Mouse (Mus musculus): ENCODE results near the gene Cilp2. TPM values are rescaled to one million over a fixed set of nuclear protein-coding genes. Genes with fewer than 3 reads are reported as not detected.

Cilp2 gene
- polyA plus RNA-seq, 1 experiment from 2014 or later = 0.59 TPM

DNA sequence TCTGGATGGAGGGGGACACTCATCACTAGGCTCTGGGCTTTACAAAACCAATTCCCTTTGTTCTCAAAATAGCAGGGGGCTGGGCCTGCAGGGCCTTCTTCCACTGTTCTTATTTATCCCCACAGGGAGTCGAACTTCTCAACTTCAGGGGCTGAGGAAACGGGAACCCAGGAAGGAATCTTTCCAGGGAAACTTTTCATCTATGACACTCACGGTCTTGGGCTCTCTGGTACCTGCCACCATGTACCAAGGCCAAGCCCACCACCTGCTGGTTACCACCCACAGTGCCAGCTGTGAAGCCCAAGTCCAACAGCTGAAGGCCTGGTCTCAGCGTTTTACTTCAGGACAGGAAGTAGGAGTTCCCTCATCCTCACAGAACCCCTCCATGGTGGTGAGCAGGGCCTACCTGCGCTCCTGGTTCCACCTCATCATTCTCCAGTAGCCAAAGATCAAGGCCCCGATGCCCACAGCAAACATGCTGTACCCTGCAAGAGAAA, 7.4 kb upstream of the Cilp2 start:
- WGBS = 63% methylated on average over 6 of the region's 6 CpGs
- Histone ChIP-seq H3K36me3 (ENCODE audit: control insufficient read depth, insufficient read depth, low read length) (no peaks in the 10 kb centered on the region), H3K9ac (ENCODE audit: low read length) (no peak overlapping the region), H3K4me1 (ENCODE audit: control insufficient read depth, insufficient read depth, low read length) (peaks cover 8% of the 10 kb centered on the region), H3K27me3 (ENCODE audit: control insufficient read depth, insufficient read depth, low read length) (peaks cover 10% of the 10 kb centered on the region), H3K9me3 (replicated peaks; ENCODE audit: control insufficient read depth, low read length) (no peaks in the 10 kb centered on the region), H3K4me2 (ENCODE audit: low read depth, low read length) (no peak overlapping the region), H3K4me3 (replicated peaks; ENCODE audit: low read length) (no peak overlapping the region), H3K27ac (ENCODE audit: low read length) (no peak overlapping the region)
- no peak for ATAC-seq (ENCODE audit: insufficient read depth, low FRiP score)

DNA sequence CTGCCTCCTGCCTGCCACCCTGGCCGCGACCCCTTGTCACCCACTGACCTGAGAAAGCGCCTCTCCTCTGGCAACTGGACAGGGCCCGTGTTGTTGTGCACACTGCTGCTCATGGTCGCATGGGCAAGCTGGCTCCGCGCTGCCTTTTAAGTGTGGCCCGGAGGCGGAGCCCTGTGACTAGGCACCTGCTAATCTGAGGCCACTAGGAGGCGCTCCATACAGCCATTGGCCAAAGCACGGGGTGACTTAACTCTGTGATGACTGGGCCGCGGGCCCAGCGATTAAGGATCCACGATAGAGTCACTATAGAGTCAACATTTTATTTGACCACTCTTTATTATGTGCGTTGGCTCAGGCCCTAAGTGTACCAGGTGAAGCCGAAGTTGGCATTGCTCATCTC, 6.4 kb upstream of the Cilp2 start:
- Histone ChIP-seq H3K9ac (ENCODE audit: low read length) (no peak overlapping the region), H3K4me1 (ENCODE audit: control insufficient read depth, insufficient read depth, low read length) (peaks cover 10% of the 10 kb centered on the region; the same call in 1 of the 2 replicates), H3K36me3 (ENCODE audit: control insufficient read depth, insufficient read depth, low read length) (no peaks in the 10 kb centered on the region), H3K9me3 (replicated peaks; ENCODE audit: control insufficient read depth, low read length) (no peaks in the 10 kb centered on the region), H3K4me2 (ENCODE audit: low read depth, low read length) (no peak overlapping the region), H3K27ac (ENCODE audit: low read length) (no peak overlapping the region), H3K4me3 (replicated peaks; ENCODE audit: low read length) (no peak overlapping the region), H3K27me3 (ENCODE audit: control insufficient read depth, insufficient read depth, low read length) (peaks cover 20% of the 10 kb centered on the region)
- WGBS = 41% methylated on average over 17 of the region's 17 CpGs
- no peak for ATAC-seq (ENCODE audit: insufficient read depth, low FRiP score)

- H3K36me3 ChIP-seq (ENCODE audit: control insufficient read depth, insufficient read depth, low read length) = no peaks in the 10 kb centered on the region
- peaks cover 21% of the 10 kb centered on the region for H3K4me1 ChIP-seq (ENCODE audit: control insufficient read depth, insufficient read depth, low read length)
- H3K4me3 ChIP-seq (replicated peaks; ENCODE audit: low read length) = no peak overlapping the region
- no peak for ATAC-seq (ENCODE audit: insufficient read depth, low FRiP score)
- H3K27me3 ChIP-seq (ENCODE audit: control insufficient read depth, insufficient read depth, low read length) = peaks cover 50% of the 10 kb centered on the region
- H3K27ac ChIP-seq (ENCODE audit: low read length) = no peak overlapping the region
- 43% methylated on average over 19 of the region's 19 CpGs for WGBS
- H3K9ac ChIP-seq (ENCODE audit: low read length) = no peak overlapping the region
- H3K9me3 ChIP-seq (replicated peaks; ENCODE audit: control insufficient read depth, low read length) = no peaks in the 10 kb centered on the region
- H3K4me2 ChIP-seq (ENCODE audit: low read depth, low read length) = no peak overlapping the region
These were observed 3.3 kb upstream of the Cilp2 start for GRCm38 (mm10) chr8:69890813-69891241.

DNA sequence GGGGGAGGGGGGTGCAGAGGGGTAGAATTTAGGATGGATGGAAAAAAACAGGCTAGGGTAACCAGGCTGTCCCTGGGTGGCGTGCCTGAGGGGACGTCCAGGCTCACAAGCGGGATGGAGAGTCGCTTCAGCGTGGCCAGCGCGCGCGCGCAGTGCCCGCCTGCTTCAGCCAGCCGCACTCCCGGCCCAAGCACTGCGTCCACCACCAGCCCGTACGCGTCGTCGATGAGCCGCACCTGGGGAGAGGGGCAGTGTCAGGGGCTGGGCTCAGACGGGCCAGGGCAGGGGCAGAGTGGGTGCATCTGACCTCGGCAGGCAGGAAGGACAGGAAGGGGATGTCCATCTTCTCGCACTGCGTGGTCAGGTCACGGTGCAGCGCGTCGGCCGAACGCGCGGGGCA, 1.4 kb upstream of the Cilp2 start:
- no peaks in the 10 kb centered on the region for H3K36me3 ChIP-seq (ENCODE audit: control insufficient read depth, insufficient read depth, low read length)
- peaks cover 21% of the 10 kb centered on the region for H3K4me1 ChIP-seq (ENCODE audit: control insufficient read depth, insufficient read depth, low read length)
- H3K4me3 ChIP-seq (replicated peaks; ENCODE audit: low read length) = peak overlapping the region; percentile 22
- H3K27ac ChIP-seq (ENCODE audit: low read length) = no peak overlapping the region
- no peaks in the 10 kb centered on the region for H3K9me3 ChIP-seq (replicated peaks; ENCODE audit: control insufficient read depth, low read length)
- no peak overlapping the region for H3K9ac ChIP-seq (ENCODE audit: low read length)
- H3K27me3 ChIP-seq (ENCODE audit: control insufficient read depth, insufficient read depth, low read length) = peaks cover 69% of the 10 kb centered on the region
- 0 out of 2 replicates have a peak, but pooled peaks have one; percentile 22 for ATAC-seq (ENCODE audit: insufficient read depth, low FRiP score)
- WGBS = 5% methylated on average over 32 of the region's 32 CpGs
- H3K4me2 ChIP-seq (ENCODE audit: low read depth, low read length) = peak overlapping the region; percentile 45

DNA sequence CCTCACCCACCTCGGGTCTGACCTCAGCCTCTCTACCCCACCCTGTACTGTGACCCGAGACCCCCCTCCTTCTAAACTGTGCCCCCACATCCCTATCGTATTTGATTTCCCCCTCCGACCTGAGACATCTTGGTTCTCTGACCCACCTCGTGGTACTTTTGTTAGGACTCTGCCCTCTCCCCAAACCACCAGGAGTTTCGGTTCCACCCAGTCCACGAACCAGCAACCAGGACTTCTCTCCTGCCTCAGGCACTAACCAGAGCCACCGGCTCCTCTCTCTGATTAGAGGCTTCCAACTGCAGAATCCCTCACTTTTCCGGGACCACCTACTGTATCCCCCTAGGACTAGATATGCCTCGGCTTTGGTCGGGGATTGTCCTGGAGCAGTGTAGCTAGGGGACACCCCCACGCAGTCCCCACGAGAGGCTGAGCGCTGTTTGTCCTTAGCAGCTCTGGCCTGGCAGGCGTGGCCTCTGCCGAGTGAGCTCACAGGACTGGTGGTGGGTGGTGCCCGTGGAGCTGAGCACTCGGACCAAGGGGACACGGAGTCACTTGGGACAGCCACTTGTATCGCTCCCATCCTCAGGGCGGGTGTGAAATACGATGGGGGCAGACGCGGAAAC, 868 bp upstream of the Cilp2 start:
- Histone ChIP-seq H3K4me3 (replicated peaks; ENCODE audit: low read length) (peak overlapping the region; percentile 22), H3K4me1 (ENCODE audit: control insufficient read depth, insufficient read depth, low read length) (peaks cover 21% of the 10 kb centered on the region), H3K27me3 (ENCODE audit: control insufficient read depth, insufficient read depth, low read length) (peaks cover 75% of the 10 kb centered on the region), H3K36me3 (ENCODE audit: control insufficient read depth, insufficient read depth, low read length) (no peaks in the 10 kb centered on the region), H3K27ac (ENCODE audit: low read length) (no peak overlapping the region), H3K4me2 (ENCODE audit: low read depth, low read length) (peak overlapping the region; percentile 45), H3K9me3 (replicated peaks; ENCODE audit: control insufficient read depth, low read length) (no peaks in the 10 kb centered on the region), H3K9ac (ENCODE audit: low read length) (no peak overlapping the region)
- ATAC-seq (ENCODE audit: insufficient read depth, low FRiP score) = no peak
- whole genome bisulfite sequencing = 7% methylated on average over 24 of the region's 24 CpGs

- no peaks in the 10 kb centered on the region for H3K9me3 ChIP-seq (replicated peaks; ENCODE audit: control insufficient read depth, low read length)
- 52% methylated on average over 13 of the region's 13 CpGs for WGBS
- H3K4me2 ChIP-seq (ENCODE audit: low read depth, low read length) = no peak overlapping the region
- H3K27ac ChIP-seq (ENCODE audit: low read length) = no peak overlapping the region
- no peak overlapping the region for H3K4me3 ChIP-seq (replicated peaks; ENCODE audit: low read length)
- H3K36me3 ChIP-seq (ENCODE audit: control insufficient read depth, insufficient read depth, low read length) = no peaks in the 10 kb centered on the region
- peaks cover 100% of the 10 kb centered on the region for H3K27me3 ChIP-seq (ENCODE audit: control insufficient read depth, insufficient read depth, low read length)
- no peak for ATAC-seq (ENCODE audit: insufficient read depth, low FRiP score)
- peaks cover 25% of the 10 kb centered on the region for H3K4me1 ChIP-seq (ENCODE audit: control insufficient read depth, insufficient read depth, low read length)
- H3K9ac ChIP-seq (ENCODE audit: low read length) = no peak overlapping the region
These were observed 3.3 kb downstream of the Cilp2 start for GRCm38 (mm10) chr8:69884141-69884540.

DNA sequence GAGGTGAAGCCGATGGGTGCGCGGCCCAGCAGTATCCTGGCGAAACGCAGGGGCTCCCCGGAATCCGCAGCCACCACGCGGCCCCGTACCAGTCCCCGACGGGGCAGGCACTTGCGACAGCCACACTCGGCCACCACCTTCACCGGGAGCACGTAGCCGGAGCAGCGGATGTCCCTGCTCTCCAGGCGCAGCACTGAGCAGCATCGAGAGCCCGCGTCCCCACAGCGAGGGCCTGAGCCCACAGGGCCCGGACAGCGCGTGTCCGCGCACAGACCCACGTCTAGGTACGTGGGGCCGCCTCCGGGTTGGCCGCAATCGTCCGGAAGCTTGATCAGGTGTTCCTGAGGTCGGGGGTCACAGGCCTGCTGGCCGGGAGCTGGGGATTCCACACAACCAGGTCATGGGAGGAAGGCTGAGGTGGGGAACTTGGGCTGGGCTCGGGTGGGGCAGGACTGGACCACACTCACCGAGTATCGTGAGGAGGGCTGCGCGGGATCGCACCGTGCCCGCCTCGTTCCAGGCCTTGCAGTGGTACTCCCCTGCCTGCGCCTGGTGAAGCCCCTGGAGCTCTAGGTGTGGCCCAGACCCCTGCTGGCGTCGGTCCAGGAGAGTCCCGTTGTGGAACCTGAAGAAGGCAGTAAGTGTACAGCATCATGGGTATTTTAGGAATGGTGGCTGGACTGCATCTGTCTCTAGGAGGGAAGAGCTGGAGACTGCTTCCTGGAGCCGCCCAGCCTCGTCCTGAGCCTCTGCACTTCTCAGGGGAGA, 4.5 kb downstream of the Cilp2 start:
- Histone ChIP-seq H3K27me3 (ENCODE audit: control insufficient read depth, insufficient read depth, low read length) (peaks cover 90% of the 10 kb centered on the region), H3K4me2 (ENCODE audit: low read depth, low read length) (peak overlapping the region; percentile 66; the same call in 1 of the 2 replicates), H3K9ac (ENCODE audit: low read length) (no peak overlapping the region), H3K27ac (ENCODE audit: low read length) (no peak overlapping the region), H3K9me3 (replicated peaks; ENCODE audit: control insufficient read depth, low read length) (no peaks in the 10 kb centered on the region), H3K4me3 (replicated peaks; ENCODE audit: low read length) (peak overlapping the region; percentile 48), H3K4me1 (ENCODE audit: control insufficient read depth, insufficient read depth, low read length) (peaks cover 14% of the 10 kb centered on the region), H3K36me3 (ENCODE audit: control insufficient read depth, insufficient read depth, low read length) (no peaks in the 10 kb centered on the region)
- ATAC-seq (ENCODE audit: insufficient read depth, low FRiP score) = no peak
- whole genome bisulfite sequencing = 18% methylated on average over 52 of the region's 52 CpGs

GRCm38 (mm10) chr8:69882021-69882756, 5.3 kb downstream of the Cilp2 start:
- Histone ChIP-seq H3K4me3 (replicated peaks; ENCODE audit: low read length) (peak overlapping the region; percentile 48), H3K9me3 (replicated peaks; ENCODE audit: control insufficient read depth, low read length) (no peaks in the 10 kb centered on the region), H3K27ac (ENCODE audit: low read length) (no peak overlapping the region), H3K4me1 (ENCODE audit: control insufficient read depth, insufficient read depth, low read length) (peaks cover 8% of the 10 kb centered on the region), H3K9ac (ENCODE audit: low read length) (peak overlapping the region; percentile 55), H3K4me2 (ENCODE audit: low read depth, low read length) (peak overlapping the region; percentile 66), H3K36me3 (ENCODE audit: control insufficient read depth, insufficient read depth, low read length) (no peaks in the 10 kb centered on the region), H3K27me3 (ENCODE audit: control insufficient read depth, insufficient read depth, low read length) (peaks cover 82% of the 10 kb centered on the region)
- ATAC-seq (ENCODE audit: insufficient read depth, low FRiP score) = peak; percentile 68
- 6% methylated on average over 102 of the region's 103 CpGs for WGBS

All from stomach, embryonic 16.5 days (tissue).